Mouse (Mus musculus): ENCODE data around the gene Tap2.

DNA sequence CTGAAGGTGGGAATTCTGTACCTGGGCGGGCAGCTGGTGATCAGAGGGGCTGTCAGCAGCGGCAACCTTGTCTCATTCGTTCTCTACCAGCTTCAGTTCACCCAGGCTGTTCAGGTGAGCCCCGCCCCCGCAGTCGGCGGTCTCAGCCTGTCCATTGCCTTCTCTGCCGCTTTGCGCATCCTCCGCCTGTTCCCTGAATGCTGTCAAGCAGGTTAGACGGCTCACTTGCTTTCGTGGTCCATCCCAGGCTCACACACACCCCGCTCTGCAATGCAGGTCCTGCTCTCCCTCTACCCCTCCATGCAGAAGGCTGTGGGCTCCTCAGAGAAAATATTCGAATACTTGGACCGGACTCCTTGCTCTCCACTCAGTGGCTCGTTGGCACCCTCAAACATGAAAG is 10.5 kb upstream of the Tap2 start:
- TF ChIP-seq POLR2A (IDR thresholded peaks at IDR 0.05; ENCODE audit: low read depth, low read length) = no peak
- TF ChIP-seq ZMIZ1 (IDR thresholded peaks at IDR 0.05; ENCODE audit: low read depth, low read length) = no peak
- no peak for TF ChIP-seq MAZ (IDR thresholded peaks at IDR 0.05; ENCODE audit: low read depth, low read length)
- no peak for TF ChIP-seq CTCF (conservative IDR thresholded peaks at IDR 0.05 in 1 of 2, IDR thresholded peaks at IDR 0.05 in 1 of 2; ENCODE audit: low read depth in 2 of 2, low read length in 2 of 2)
- TF ChIP-seq PAX5 (IDR thresholded peaks at IDR 0.05; ENCODE audit: low read length) = no peak

Data from CH12.LX (cell line).